Mouse (Mus musculus) cortical plate, adult 2 months (tissue): Measurements from ENCODE around the gene Tex45.

ENCODE experiments used
- CTCF ChIP-seq: fragments of 200-500 bp; IDR thresholded peaks from 2 replicates; pipeline ENCODE4 v1.5.1; 2011; ENCODE audit warnings: mild to moderate bottlenecking, control low read depth, low read length; ENCODE audit not compliant: insufficient read depth; ENCODE audit errors: extremely low read depth
- POLR2A ChIP-seq: fragments of 200-500 bp; IDR thresholded peaks from 2 replicates; pipeline ENCODE4 v1.6.1; 2011; ENCODE audit warnings: mild to moderate bottlenecking, low read length, control low read depth; ENCODE audit not compliant: insufficient read depth; ENCODE audit errors: extremely low read depth

- TF ChIP-seq CTCF, result no peak
- TF ChIP-seq POLR2A, result no peak
Observed at GRCm38 (mm10) chr8:3495578-3496427, 25.1 kb downstream of the Tex45 start.
